Mouse (Mus musculus): ENCODE results near the gene Tbcd.
A peak's percentile ranks its signal among the peaks of the same experiment; 100 is the strongest.

Gene Tbcd

GRCm38 (mm10) chr11:121451753-121452635 is at the start of gene Tbcd:
Gene Tbcd (plus strand): TSS chr11:121451949.
- peak; percentile 93 for DNase-seq

GRCm38 (mm10) chr11:121407366-121408155 is 44.2 kb upstream of the Tbcd start:
- DNase-seq = no peak

DNA sequence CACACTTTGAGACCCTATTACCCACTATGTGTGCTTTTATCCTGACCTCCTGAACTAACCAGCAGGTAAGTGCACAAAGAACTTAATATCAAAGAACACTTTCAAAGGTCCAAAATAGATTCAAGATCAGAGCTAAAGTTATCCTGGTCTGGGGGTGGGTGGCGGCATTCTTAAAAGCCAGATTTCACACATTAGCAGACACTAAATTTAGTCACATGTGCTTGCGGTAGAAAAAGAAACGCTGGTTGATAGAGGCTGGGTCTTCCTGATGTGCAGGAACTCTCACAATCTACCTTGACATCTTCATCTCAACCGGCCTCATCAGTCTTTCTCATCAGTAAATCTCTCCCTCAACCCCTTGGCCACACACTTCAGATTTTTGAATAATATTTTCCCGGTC is 37.0 kb upstream of the Tbcd start:
- no peak for DNase-seq

GRCm38 (mm10) chr11:121415351-121415750 is 36.4 kb upstream of the Tbcd start:
- no peak for DNase-seq

GRCm38 (mm10) chr11:121417971-121418370 is 33.8 kb upstream of the Tbcd start:
- no peak for DNase-seq

DNA sequence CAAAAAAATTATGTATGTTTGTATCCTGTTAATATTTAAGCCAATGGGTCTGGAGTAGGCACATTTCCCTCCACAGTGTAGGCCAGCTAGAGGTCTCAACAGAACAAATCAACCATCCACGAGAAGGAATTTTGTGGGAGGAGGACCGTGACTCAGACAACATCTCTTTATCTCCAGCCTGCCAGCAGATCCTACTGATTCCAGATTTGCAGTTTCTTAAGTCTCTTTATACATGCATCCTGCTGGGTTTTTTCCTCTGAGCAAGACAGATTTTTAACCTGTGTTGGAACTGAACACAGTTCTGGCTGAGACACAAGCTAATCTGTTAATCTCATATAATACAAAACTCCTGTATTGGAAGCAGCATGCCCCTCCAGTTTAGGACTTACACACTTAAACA is 32.8 kb upstream of the Tbcd start:
- DNase-seq = no peak

- no peak for DNase-seq
Measured at GRCm38 (mm10) chr11:121420379-121420778, 31.4 kb upstream of the Tbcd start.

GRCm38 (mm10) chr11:121420830-121421552 is 30.8 kb upstream of the Tbcd start, which contains the start of gene Fn3krp:
Gene Fn3krp (plus strand): TSS chr11:121421401.
- DNase-seq = peak; percentile 98

GRCm38 (mm10) chr11:121421553-121422173 is 30.1 kb upstream of the Tbcd start:
- DNase-seq = no peak

DNA sequence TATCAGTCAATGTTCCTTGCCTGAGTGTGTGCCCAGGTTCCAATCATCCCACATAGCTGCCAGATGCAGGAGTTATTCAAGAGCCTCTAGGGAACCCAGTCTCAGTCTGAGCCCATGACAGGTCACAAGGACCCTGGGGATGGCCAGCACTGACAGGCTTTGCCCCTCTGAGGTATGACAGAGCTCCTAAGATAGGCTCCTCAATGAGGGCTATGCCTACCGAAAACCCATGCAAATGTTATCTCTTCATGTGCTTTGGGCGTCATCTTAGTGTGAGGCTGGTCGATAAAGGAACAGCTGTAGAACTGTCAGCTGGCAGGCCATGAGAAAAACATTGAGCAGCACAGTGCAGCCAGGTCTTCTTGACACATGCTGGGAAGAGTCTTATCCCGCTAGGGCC is 18.4 kb upstream of the Tbcd start:
- DNase-seq = no peak

DNA sequence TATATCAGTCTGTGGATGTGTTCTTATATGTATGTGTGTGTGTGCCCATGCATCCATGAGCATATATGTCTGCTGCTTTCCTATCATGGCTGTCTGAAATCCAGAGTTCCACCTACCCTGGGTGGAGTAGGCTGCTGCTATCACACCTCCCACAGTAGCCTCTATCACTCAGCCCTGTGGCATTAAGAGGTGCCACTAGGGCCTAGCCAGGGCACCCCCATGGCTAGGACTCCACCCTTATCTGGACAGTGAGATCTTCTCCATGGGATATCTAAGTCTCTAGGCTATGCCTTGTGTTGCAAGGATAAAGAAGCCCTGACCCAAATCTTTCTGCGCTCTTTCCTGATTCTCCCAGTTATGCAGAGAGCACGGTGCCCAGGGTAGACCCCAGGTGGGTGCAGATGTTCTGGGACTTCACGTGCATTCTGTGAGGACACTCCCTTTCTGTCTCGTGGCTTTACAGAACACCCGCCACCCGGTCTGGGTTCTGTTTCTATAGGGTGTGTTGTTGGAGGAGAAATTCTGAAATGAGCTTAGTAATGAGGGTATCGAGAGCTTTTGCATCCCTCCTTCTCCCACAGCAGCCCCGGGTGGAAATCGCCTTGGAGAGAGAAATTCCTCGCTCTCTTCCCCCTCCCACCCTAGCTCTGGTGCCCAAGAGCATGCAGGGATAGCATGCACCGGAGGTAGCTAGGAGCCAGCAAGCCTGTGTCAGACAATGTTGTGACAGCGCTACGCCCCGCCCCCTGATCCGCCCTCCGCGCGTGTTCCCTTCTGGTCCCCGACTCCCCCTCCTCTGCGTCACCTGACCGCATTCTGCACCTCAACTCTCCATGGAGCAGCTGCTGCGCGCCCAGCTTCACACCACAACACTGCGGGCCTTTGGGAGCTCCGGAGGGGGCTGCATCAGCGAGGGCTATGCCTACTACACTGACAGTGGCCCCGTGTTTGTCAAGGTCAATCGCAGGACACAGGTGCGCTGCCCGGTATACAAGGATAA is 17.3 kb upstream of the Tbcd start, which contains the start of gene Fn3k:
Gene Fn3k, plus strand, starts transcription at position 758 of the 1,000 bp plus-strand sequence.
- peak; percentile 81 for DNase-seq

DNA sequence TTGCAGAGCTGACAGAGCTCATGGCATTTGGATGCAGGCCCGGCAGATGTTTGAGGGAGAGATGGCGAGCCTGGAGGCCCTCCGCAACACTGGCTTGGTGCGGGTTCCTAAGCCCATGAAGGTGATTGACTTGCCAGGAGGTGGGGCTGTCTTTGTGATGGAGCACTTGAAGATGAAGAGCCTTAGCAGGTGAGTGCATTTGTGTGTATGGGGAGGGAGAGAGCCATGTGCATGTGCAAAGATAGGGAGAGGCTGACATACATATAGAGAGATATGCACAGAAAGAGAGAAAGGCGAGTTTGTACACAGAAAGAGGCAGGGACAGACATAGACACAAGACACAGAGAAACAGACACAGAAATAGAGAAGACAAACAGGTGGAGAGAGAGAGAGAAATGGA is 14.5 kb upstream of the Tbcd start:
- DNase-seq = no peak

- no peak for DNase-seq
Measured at GRCm38 (mm10) chr11:121439686-121440292, 12.0 kb upstream of the Tbcd start.

DNA sequence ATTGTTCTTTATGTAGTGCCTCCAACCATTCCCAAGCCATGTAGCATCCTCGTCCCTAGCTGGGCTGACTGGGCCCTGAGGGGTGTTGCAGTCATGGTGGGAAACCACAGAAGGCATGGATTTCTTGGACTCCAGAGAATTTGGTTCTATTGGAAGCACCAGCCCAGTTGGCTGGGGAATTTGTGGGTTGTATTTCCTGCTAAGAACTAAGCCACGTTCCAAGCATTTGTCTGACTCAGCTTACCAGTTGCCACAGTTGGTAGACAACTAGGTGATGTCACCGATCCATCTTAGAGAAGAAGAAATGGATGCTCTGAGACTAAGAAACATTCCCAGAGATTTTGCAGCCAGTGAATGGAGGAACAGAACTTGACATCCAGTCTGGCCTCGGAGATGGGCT is 10.1 kb upstream of the Tbcd start:
- DNase-seq = no peak

GRCm38 (mm10) chr11:121442076-121442475 is 9.7 kb upstream of the Tbcd start:
- DNase-seq = no peak

DNA sequence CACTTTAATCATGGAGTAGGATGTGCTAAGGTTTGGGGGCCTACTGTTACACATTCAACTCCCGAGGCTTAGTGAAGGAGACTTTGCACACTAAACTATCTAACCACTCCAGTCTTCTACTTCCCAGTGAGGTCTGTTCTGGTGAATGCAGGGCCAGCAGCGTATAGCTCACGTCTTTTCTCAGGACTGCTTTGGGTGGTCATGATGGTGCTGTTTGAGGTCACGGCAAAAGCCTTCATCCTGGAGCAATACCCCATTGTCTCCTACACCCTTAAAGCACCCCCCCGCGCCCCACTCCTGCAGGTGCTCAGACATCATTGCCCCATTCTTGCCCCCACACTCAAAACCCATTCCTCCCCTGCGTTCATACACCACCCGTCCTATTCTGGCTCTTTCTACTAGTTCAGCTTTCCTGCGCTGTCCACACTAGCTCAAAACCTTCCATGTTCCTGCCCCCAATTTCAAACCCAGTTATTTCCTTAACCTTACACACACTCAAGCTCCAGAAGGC is 478 bp upstream of the Tbcd start:
- DNase-seq = no peak

GRCm38 (mm10) chr11:121457874-121458273 is 6.1 kb downstream of the Tbcd start:
- no peak for DNase-seq

GRCm38 (mm10) chr11:121467408-121467807 is 15.7 kb downstream of the Tbcd start:
- DNase-seq = no peak

DNA sequence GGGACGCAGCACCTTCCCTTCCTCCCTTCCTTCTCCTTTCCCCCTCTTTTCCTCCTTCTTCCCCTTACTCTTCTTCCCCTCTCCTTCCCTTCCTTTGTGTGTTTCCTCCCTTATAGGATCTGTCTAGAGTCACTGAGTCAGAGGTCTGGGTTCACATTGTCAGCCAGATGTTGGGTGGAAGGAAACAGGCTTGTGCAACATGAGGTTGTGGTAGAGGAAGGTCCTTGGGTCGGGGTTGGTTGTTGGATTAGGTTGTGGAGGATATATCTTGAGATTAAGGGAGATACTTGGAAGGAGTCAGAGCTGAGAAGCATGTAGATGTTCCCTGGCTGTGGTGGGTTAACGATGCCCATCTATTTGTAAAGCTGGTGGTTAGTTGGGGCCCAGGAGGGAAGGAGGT is 23.1 kb downstream of the Tbcd start:
- no peak for DNase-seq

DNA sequence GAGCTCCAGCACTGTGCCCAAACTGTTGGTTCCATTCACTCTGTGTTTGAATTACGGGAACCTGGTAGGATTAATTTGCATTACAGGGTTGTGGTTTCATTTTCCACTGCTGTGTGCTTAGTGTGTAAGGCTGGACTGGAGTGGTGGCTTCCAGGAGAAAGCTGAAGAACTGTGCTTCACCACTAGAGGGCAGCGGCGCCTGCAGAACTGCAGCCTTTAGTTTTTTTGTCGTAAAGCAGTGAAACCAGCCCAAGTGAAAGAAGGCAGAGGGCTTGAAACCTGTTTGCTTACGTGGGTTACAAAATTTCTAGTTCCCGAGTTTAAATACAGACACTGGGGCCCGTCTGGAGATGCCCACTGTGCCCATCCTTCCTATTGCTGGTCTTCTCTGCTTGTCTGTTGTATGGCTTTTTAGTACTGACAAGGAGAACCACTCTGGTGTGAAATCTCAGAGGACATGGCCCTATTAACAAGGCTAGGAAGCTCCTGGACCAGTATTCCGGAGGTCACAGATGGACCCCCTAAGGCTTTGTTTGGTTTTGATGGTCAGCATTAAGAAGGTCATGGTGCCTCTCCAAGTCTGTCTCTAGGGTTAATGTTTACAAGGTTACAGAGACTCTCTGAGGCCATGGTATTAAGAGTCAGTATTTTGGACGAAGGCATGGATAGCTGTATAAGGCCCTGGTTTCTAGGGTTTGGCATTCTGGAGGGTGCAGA is 24.1 kb downstream of the Tbcd start:
- DNase-seq = peak; percentile 75

Data from embryo, embryonic 11 days (tissue).